Mouse (Mus musculus) liver, embryonic 14.5 days (tissue): ENCODE measurements at regions not wholly inside any gene's neighbourhood (a gene's known extent, or its start where the extent isn't known, plus 50 kb on each side); places are given as distances from the start of the nearest gene placed in this dataset.

Experiments
- CTCF ChIP-seq: IDR thresholded peaks from 2 replicates; pipeline ENCODE4 v1.5.1; 2016; ENCODE audit warnings: antibody characterized with exemption, low read depth, control low read depth
- EP300 ChIP-seq: IDR thresholded peaks from 2 replicates; pipeline ENCODE4 v1.6.1; 2016; ENCODE audit warnings: antibody characterized with exemption, low read depth

GRCm38 (mm10) chr12:21531766-21532165, 114.3 kb upstream of the Ywhaq start:
- no peak for TF ChIP-seq CTCF
- TF ChIP-seq EP300, result no peak
